Mouse (Mus musculus) olfactory bulb, adult 2 months (tissue): ENCODE measurements around the gene Adam19. TPM values are rescaled to one million over a fixed set of nuclear protein-coding genes. Genes with fewer than 3 reads are reported as not detected.

Experiments
- H3K27ac ChIP-seq: fragments of 200-500 bp; 2 replicates; pipeline ENCODE4 v1.5.1; 2012; ENCODE audit warnings: low read depth, low read length; ENCODE audit not compliant: insufficient read depth
- H3K4me1 ChIP-seq: fragments of 200-500 bp; 2 replicates; pipeline ENCODE4 v1.6.1; 2012; ENCODE audit warnings: low read length; ENCODE audit not compliant: control insufficient read depth, insufficient read depth
- H3K4me3 ChIP-seq: fragments of 200-500 bp; 2 replicates; pipeline ENCODE4 v1.5.1; 2012; ENCODE audit warnings: mild to moderate bottlenecking, low read depth, low read length, moderate library complexity; ENCODE audit not compliant: insufficient read depth
- CTCF ChIP-seq: fragments of 200-500 bp; IDR thresholded peaks from 2 replicates; pipeline ENCODE4 v1.5.1; 2012; ENCODE audit warnings: low read depth, mild to moderate bottlenecking, low read length, moderate library complexity; ENCODE audit not compliant: insufficient read depth
- POLR2A ChIP-seq: fragments of 200-500 bp; IDR thresholded peaks from 2 replicates; pipeline ENCODE4 v1.6.1; 2012; ENCODE audit warnings: mild to moderate bottlenecking, low read depth, low read length, moderate library complexity; ENCODE audit not compliant: insufficient read depth
- WGBS: fragments of 180-500 bp; shearing (Covaris S2); methylation state at CpG from one replicate; pipeline ENCODE4 v1.1.7; 2018; 5-methylcytosine and 5-hydroxymethylcytosine counted together
- polyA plus RNA-seq: library from polyadenylated mRNA; stranded (reverse); fragments of >200 nt; gene quantifications from 2 replicates; pipeline ENCODE4 v1.2.4, GENCODE M21; 2012; ENCODE audit warnings: low replicate concordance; ENCODE audit not compliant: missing spikeins, insufficient read depth, insufficient read length

Adam19 gene
- polyA plus RNA-seq, 1 experiment: not detected

- WGBS: 84% methylated on average over 5 of the region's 5 CpGs
- Histone ChIP-seq H3K27ac (no peak overlapping the region), H3K4me3 (no peak overlapping the region), H3K4me1 (peaks cover 5% of the 10 kb centered on the region; the same call in 1 of the 2 replicates)
- TF ChIP-seq CTCF: no peak
- no peak for TF ChIP-seq POLR2A
Observed at GRCm38 (mm10) chr11:46054311-46054710, 1.5 kb upstream of the Adam19 start.

GRCm38 (mm10) chr11:46054911-46055895 lies 589 bp upstream of the Adam19 start:
- H3K27ac ChIP-seq: no peak overlapping the region
- H3K4me3 ChIP-seq: peak overlapping the region; percentile 58
- 44% methylated on average over 13 of the region's 13 CpGs for WGBS
- no peak for TF ChIP-seq POLR2A
- no peak for TF ChIP-seq CTCF
- H3K4me1 ChIP-seq: peaks cover 5% of the 10 kb centered on the region; the same call in 1 of the 2 replicates

GRCm38 (mm10) chr11:46056770-46057411 lies 1.1 kb downstream of the Adam19 start:
- Histone ChIP-seq H3K4me1 (peaks cover 5% of the 10 kb centered on the region; the same call in 1 of the 2 replicates), H3K27ac (no peak overlapping the region), H3K4me3 (peak overlapping the region; percentile 58)
- 6% methylated on average over 25 of the region's 25 CpGs for WGBS
- TF ChIP-seq CTCF (no peak), POLR2A (no peak)

- 91% methylated on average over 9 of the region's 9 CpGs for WGBS
- H3K4me1 ChIP-seq: peaks cover 5% of the 10 kb centered on the region; the same call in 1 of the 2 replicates
- no peak overlapping the region for H3K4me3 ChIP-seq
- no peak overlapping the region for H3K27ac ChIP-seq
- TF ChIP-seq CTCF (no peak), POLR2A (no peak)
Observed at GRCm38 (mm10) chr11:46058011-46058410, 2.2 kb downstream of the Adam19 start.

GRCm38 (mm10) chr11:46058916-46059315 lies 3.1 kb downstream of the Adam19 start:
- 97% methylated on average over 4 of the region's 4 CpGs for WGBS
- no peak for TF ChIP-seq CTCF
- no peak for TF ChIP-seq POLR2A
- no peak overlapping the region for H3K4me3 ChIP-seq
- H3K4me1 ChIP-seq: peaks cover 9% of the 10 kb centered on the region; the same call in 1 of the 2 replicates
- no peak overlapping the region for H3K27ac ChIP-seq

GRCm38 (mm10) chr11:46059887-46060650 lies 4.3 kb downstream of the Adam19 start:
- 94% methylated on average over 8 of the region's 8 CpGs for whole genome bisulfite sequencing
- no peak for TF ChIP-seq CTCF
- TF ChIP-seq POLR2A: no peak
- Histone ChIP-seq H3K27ac (no peak overlapping the region), H3K4me3 (no peak overlapping the region), H3K4me1 (peaks cover 12% of the 10 kb centered on the region; the same call in 1 of the 2 replicates)

GRCm38 (mm10) chr11:46060651-46061020 lies 4.8 kb downstream of the Adam19 start:
- no peak overlapping the region for H3K4me3 ChIP-seq
- TF ChIP-seq POLR2A (no peak), CTCF (no peak)
- peaks cover 17% of the 10 kb centered on the region; the same call in 1 of the 2 replicates for H3K4me1 ChIP-seq
- H3K27ac ChIP-seq: no peak overlapping the region
- 88% methylated on average over 5 of the region's 5 CpGs for WGBS

GRCm38 (mm10) chr11:46061776-46062445 lies 6.1 kb downstream of the Adam19 start:
- Histone ChIP-seq H3K4me1 (peaks cover 16% of the 10 kb centered on the region; the same call in 1 of the 2 replicates), H3K4me3 (no peak overlapping the region), H3K27ac (no peak overlapping the region)
- 88% methylated on average over 6 of the region's 6 CpGs for WGBS
- no peak for TF ChIP-seq CTCF
- TF ChIP-seq POLR2A: no peak
